Mouse (Mus musculus) forebrain, postnatal 0 days (tissue): ENCODE results near the gene Chchd6. TPM values are rescaled to one million over a fixed set of nuclear protein-coding genes. Genes with fewer than 3 reads are reported as not detected.

Source experiments
- ATAC-seq: fragments of 200-750 bp; cut with Nextera tagmentation; 2 replicates; pipeline ENCODE4 v1.8.0; 2017; ENCODE audit warnings: mild to moderate bottlenecking, moderate library complexity
- DNase-seq: peaks from one replicate; pipeline ENCODE4 v3.0.0-alpha.2; 2015
- H3K27ac ChIP-seq: fragments of 300-500 bp; sonication (generic); 2 replicates; pipeline ENCODE4 v1.5.1; 2014; ENCODE audit warnings: low read depth, mild to moderate bottlenecking, antibody characterized with exemption, low read length, moderate library complexity, mixed read lengths
- H3K27me3 ChIP-seq: fragments of 300-500 bp; sonication (generic); 2 replicates; pipeline ENCODE4 v1.6.1; 2014; ENCODE audit warnings: mild to moderate bottlenecking, low read length, mixed read lengths; ENCODE audit not compliant: insufficient read depth
- H3K36me3 ChIP-seq: fragments of 300-500 bp; sonication (generic); 2 replicates; pipeline ENCODE4 v1.6.1; 2014; ENCODE audit warnings: mild to moderate bottlenecking, moderate library complexity; ENCODE audit not compliant: insufficient read depth
- H3K4me1 ChIP-seq: fragments of 300-500 bp; sonication (generic); 2 replicates; pipeline ENCODE4 v1.6.1; 2014; ENCODE audit warnings: antibody characterized with exemption; ENCODE audit not compliant: insufficient read depth
- H3K4me2 ChIP-seq: fragments of 300-500 bp; sonication (generic); 2 replicates; pipeline ENCODE4 v1.6.1; 2014; ENCODE audit warnings: low read depth, mild to moderate bottlenecking, moderate library complexity
- H3K4me3 ChIP-seq: fragments of 300-500 bp; sonication (generic); 2 replicates; pipeline ENCODE4 v1.5.1; 2014; ENCODE audit warnings: low read depth, low read length, mixed read lengths
- H3K9ac ChIP-seq: fragments of 300-500 bp; sonication (generic); 2 replicates; pipeline ENCODE4 v1.6.1; 2014; ENCODE audit warnings: mild to moderate bottlenecking
- H3K9me3 ChIP-seq: fragments of 300-500 bp; sonication (generic); 2 replicates; pipeline ENCODE4 v1.6.1; 2016; ENCODE audit warnings: low read length
- CTCF ChIP-seq: sonication (generic); IDR thresholded peaks from 2 replicates; pipeline ENCODE4 v1.5.1; 2016; ENCODE audit warnings: antibody characterized with exemption, control low read depth, low read depth
- WGBS: fragments of 180-500 bp; shearing (Covaris S2); extraction: QIAGEN DNeasy Blood & Tissue Kit; methylation state at CpG from one replicate; pipeline ENCODE4 v1.1.7; 2014; 5-methylcytosine and 5-hydroxymethylcytosine counted together
- polyA plus RNA-seq: library from polyadenylated mRNA; unstranded; fragments of >200 nt; fragmentation: Nextera tagmentation; extraction: Ambion mirVana; gene quantifications from 2 replicates; pipeline ENCODE4 v1.2.1, GENCODE M21; 2015
- total RNA-seq: library from RNA; depleted of rRNA; stranded (reverse); fragments of >200 nt; gene quantifications from 2 replicates; pipeline ENCODE4 v1.2.3, GENCODE M21; 2014

The Chchd6 gene
- total and polyA plus RNA-seq, 2 experiments from 2014 or later, result 159 to 210 TPM

DNA sequence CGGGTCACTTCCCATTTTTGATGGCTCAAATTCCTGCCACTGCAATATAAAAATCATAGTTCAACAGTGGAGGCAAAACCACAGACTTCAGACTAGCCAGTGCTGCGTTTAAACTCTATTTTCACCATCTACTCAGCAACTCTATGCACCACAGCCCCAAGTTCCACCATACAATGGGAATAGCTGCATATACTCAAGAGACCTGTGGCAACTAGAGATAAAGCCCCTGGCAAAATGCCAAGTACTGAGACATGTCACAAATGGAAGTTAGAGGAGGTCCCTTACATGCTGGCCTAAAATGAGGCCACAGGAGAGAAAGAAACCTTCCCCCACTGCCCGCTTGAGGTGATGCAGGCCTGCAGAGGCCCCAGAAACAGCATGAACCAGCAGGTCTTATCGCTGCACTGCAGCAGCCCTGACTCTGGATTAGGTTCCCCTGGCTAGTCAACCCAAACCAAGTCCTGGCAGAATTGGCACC, 139.9 kb downstream of the Chchd6 start:
- no peak for ATAC-seq
- Histone ChIP-seq H3K4me2 (no peak overlapping the region), H3K4me1 (0 out of 2 replicates have a peak, but pooled peaks cover 7% of the 10 kb centered on the region), H3K9me3 (no peaks in the 10 kb centered on the region), H3K9ac (no peak overlapping the region), H3K4me3 (no peak overlapping the region), H3K36me3 (no peaks in the 10 kb centered on the region), H3K27me3 (no peaks in the 10 kb centered on the region), H3K27ac (no peak overlapping the region)
- no peak for DNase-seq
- 70% methylated on average over 4 of the region's 4 CpGs for WGBS
- no peak for TF ChIP-seq CTCF

DNA sequence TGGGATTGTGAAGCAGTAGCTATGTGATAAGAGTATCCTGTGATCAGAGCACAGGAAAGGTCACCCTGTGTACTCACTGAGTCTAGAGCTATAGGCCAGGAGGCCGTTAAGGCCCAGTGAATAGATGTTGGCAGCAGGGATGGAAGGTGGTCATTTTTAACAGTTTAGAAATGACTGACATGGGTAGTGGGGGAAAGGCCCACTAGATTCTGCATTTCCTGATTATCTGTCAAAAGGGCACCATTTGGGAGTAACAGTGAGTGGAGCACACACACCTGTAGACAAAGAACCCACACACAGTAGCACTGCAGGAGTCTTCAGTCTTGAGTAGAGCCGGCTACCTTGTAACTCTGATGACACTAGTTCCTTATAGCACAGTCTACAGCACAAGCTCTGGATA, 141.0 kb downstream of the Chchd6 start:
- Histone ChIP-seq H3K4me1 (0 out of 2 replicates have a peak, but pooled peaks cover 7% of the 10 kb centered on the region), H3K9ac (no peak overlapping the region), H3K4me2 (no peak overlapping the region), H3K4me3 (no peak overlapping the region), H3K27me3 (no peaks in the 10 kb centered on the region), H3K9me3 (no peaks in the 10 kb centered on the region), H3K27ac (no peak overlapping the region), H3K36me3 (no peaks in the 10 kb centered on the region)
- WGBS, result 99% methylated on average over 2 of the region's 2 CpGs
- no peak for ATAC-seq
- TF ChIP-seq CTCF, result no peak
- no peak for DNase-seq

DNA sequence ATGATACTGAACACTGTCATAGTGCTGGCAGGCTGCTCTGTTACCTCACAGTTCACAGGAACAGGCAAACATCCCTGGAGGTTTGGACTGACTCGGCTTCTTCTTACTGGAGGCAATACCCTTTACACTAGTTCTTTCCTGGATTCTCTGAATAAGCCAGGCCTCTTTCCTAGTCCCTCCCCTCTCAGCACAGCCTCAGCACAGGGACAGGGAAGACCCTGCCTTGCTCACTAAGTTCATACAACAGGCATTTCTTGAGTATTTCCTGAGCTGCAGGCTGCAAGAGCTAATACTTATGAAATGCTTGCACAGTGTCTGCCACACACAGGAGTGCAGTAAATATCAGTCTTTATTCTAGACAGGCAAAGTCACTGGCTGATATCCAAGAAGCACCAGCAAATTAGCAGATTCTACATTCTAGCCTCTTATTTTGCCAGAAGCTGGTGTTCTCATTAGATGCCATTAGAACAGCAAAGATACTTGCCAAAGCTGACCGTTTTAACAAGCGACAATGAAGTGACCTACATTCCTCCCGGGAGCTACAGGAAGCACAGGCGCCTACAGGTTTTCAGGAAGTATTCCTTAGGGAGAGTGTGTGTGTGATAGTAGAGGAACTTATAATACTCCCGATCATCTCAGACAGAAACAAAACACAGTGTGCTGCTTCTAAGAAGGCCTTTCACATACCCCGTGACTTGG, 142.3 kb downstream of the Chchd6 start:
- Histone ChIP-seq H3K4me2 (no peak overlapping the region), H3K9ac (no peak overlapping the region), H3K4me3 (no peak overlapping the region), H3K9me3 (no peaks in the 10 kb centered on the region), H3K36me3 (no peaks in the 10 kb centered on the region), H3K27me3 (no peaks in the 10 kb centered on the region), H3K4me1 (0 out of 2 replicates have a peak, but pooled peaks cover 7% of the 10 kb centered on the region), H3K27ac (peak overlapping the region; percentile 40; the same call in 1 of the 2 replicates)
- peak; percentile 38 for DNase-seq
- 16% methylated on average over 7 of the region's 7 CpGs for WGBS
- TF ChIP-seq CTCF, result no peak
- peak; percentile 45 for ATAC-seq

DNA sequence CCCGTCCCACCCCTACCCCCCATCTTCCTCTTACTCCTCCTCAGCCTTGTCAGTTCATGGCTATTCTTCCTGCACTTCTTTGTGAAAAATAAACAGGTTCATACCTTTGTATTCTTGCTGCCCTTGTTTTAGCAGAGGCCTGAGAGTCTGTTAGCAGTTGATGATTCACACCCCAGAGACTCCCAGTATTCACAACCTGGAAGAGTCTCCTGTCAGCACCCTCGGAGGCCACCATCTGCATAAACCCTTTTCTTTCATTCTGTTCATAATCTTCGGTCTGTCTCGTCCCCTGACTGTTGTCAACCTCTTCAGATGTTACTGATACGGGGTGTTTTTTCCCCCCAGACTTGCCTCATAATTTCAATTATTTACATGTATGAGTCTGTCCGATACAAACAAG, 143.1 kb downstream of the Chchd6 start:
- no peak for TF ChIP-seq CTCF
- Histone ChIP-seq H3K27ac (no peak overlapping the region), H3K36me3 (no peaks in the 10 kb centered on the region), H3K9ac (no peak overlapping the region), H3K4me1 (0 out of 2 replicates have a peak, but pooled peaks cover 7% of the 10 kb centered on the region), H3K4me2 (no peak overlapping the region), H3K9me3 (no peaks in the 10 kb centered on the region), H3K4me3 (no peak overlapping the region), H3K27me3 (no peaks in the 10 kb centered on the region)
- 71% methylated on average over 6 of the region's 6 CpGs for WGBS
- no peak for DNase-seq
- ATAC-seq, result no peak

DNA sequence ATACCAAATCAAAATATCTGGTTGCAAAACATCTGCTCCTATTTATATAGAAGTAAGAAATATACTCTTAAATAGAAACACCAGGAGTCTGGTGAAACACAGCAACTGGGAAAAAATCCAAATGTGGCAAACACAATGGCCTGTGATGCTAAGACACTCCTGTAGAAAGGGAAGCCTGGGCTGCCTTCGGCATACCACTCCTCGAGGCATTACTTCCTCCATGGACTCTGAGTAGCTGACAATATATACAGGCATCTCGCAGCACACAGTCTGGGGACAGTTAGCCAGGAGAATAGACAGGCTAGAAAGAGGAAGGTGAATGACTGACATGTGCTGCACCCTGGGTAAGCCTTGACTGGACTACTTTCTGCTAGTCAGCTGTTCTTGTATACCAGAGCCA, 146.7 kb downstream of the Chchd6 start:
- no peak overlapping the region for H3K27ac ChIP-seq

DNA sequence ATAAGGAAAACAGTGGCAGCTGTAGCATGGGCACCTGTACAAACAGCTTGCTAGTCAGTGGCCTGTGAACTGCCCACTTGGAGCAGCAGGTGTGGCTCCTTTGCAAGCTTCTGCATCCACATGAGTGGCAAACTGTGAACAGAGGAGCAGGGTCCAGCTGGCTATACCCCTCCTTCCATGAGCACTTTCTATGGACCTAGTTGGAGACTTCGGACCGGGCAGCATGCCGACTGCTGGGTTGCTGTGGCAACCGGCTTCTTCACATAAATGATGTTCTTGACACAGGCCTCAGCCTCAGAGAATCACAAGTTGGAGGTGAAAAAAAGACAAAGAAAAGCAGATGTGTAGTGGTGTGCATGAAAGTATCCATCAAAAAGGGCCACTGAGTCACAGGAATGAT, 154.8 kb downstream of the Chchd6 start:
- WGBS, result 63% methylated on average over 4 of the region's 4 CpGs
- ATAC-seq (no peak), DNase-seq (no peak)

More for the DNA sequence above, 146.7 kb downstream of the Chchd6 start:
- Histone ChIP-seq H3K4me3 (no peak overlapping the region), H3K9ac (no peak overlapping the region), H3K36me3 (no peaks in the 10 kb centered on the region), H3K27me3 (no peaks in the 10 kb centered on the region), H3K4me1 (0 out of 2 replicates have a peak, but pooled peaks cover 5% of the 10 kb centered on the region), H3K9me3 (no peaks in the 10 kb centered on the region), H3K4me2 (no peak overlapping the region)
- DNase-seq, result no peak
- no peak for TF ChIP-seq CTCF
- ATAC-seq, result no peak
- 73% methylated on average over 3 of the region's 3 CpGs for WGBS

DNA sequence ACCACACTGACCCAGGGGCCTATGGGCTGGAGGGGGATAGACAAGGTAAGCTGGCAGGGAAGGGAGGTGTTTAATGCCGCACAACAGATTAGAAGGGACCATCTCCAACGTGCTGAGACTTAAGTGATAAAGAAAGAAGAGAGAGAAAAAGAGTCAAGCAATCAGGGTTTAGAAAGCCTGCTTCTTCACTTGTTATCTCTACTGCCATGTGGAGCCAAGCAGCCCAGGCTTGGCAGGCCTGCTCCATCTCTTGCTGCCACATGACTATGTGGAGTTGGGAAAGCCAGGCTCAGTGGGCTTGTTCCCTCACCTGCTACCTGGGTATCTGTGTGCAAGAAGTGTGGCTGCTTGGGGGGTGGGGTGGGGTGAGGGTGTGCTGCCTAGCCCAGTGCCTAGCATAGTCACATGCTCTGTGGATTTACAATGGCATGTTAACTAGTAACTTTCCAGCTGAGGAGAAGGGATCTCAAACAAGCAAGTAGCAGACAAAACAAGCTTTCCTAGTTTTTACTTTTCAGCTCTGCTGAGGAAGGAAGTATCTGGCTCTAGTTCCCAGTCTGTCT, 163.5 kb downstream of the Chchd6 start:
- H3K4me1 ChIP-seq, result no peaks in the 10 kb centered on the region
- no peak overlapping the region for H3K9ac ChIP-seq
- no peak for TF ChIP-seq CTCF
- no peak overlapping the region for H3K27ac ChIP-seq
- 80% methylated on average over 2 of the region's 2 CpGs for WGBS
- DNase-seq (no peak), ATAC-seq (no peak)
- H3K36me3 ChIP-seq, result no peaks in the 10 kb centered on the region
- no peaks in the 10 kb centered on the region for H3K9me3 ChIP-seq
- no peak overlapping the region for H3K4me2 ChIP-seq
- H3K27me3 ChIP-seq, result no peaks in the 10 kb centered on the region
- no peak overlapping the region for H3K4me3 ChIP-seq

More for the DNA sequence above, 154.8 kb downstream of the Chchd6 start:
- no peak overlapping the region for H3K27ac ChIP-seq
- no peak for TF ChIP-seq CTCF
- H3K9me3 ChIP-seq, result no peaks in the 10 kb centered on the region
- H3K27me3 ChIP-seq, result no peaks in the 10 kb centered on the region
- H3K4me1 ChIP-seq, result no peaks in the 10 kb centered on the region
- H3K36me3 ChIP-seq, result no peaks in the 10 kb centered on the region
- H3K9ac ChIP-seq, result no peak overlapping the region
- H3K4me2 ChIP-seq, result no peak overlapping the region
- no peak overlapping the region for H3K4me3 ChIP-seq
